Mouse (Mus musculus) E14TG2a.4 (cell line): ENCODE data around the gene Tmc1.

Experiments
- H3K27me3 ChIP-seq: 2 replicates; pipeline ENCODE4 v1.6.1; 2014; ENCODE audit warnings: low read length, control low read depth; ENCODE audit not compliant: insufficient read depth
- H3K36me3 ChIP-seq: 2 replicates; pipeline ENCODE4 v1.6.1; 2014; ENCODE audit warnings: low read length, control low read depth; ENCODE audit not compliant: insufficient read depth
- H3K4me1 ChIP-seq: replicated peaks from 2 replicates; pipeline ENCODE4 v1.6.1; 2014; ENCODE audit warnings: low read depth, low read length, control low read depth
- H3K4me3 ChIP-seq: replicated peaks from 2 replicates; pipeline ENCODE4 v1.5.1; 2014; ENCODE audit warnings: mild to moderate bottlenecking, low read length
- H3K9me3 ChIP-seq: 2 replicates; pipeline ENCODE4 v1.6.1; 2014; ENCODE audit warnings: low read length, control low read depth
- CTCF ChIP-seq: conservative IDR thresholded peaks from 2 replicates; pipeline ENCODE4 v1.5.1; 2014; ENCODE audit warnings: low read length
- NANOG ChIP-seq: IDR thresholded peaks from 2 replicates; pipeline ENCODE4 v1.6.1; 2014; ENCODE audit warnings: borderline replicate concordance, low read length, mixed read lengths
- POU5F1 ChIP-seq: IDR thresholded peaks from 2 replicates; pipeline ENCODE4 v1.6.1; 2014; ENCODE audit warnings: low read length, borderline replicate concordance

Tmc1 gene

GRCm38 (mm10) chr19:20923336-20924211 is 30.4 kb downstream of the Tmc1 start:
- TF ChIP-seq POU5F1: no peak; the same call in 1 of the 2 replicates
- TF ChIP-seq CTCF: no peak
- peak; percentile 48; the same call in 1 of the 2 replicates for TF ChIP-seq NANOG

GRCm38 (mm10) chr19:20918241-20918640 is 35.8 kb downstream of the Tmc1 start:
- TF ChIP-seq NANOG (no peak), POU5F1 (no peak)

More at GRCm38 (mm10) chr19:20923336-20924211, 30.4 kb downstream of the Tmc1 start:
- Histone ChIP-seq H3K4me1 (peaks cover 22% of the 10 kb centered on the region), H3K4me3 (0 out of 2 replicates have a peak overlapping the region, but pooled peaks have one; percentile 10), H3K9me3 (peaks cover 11% of the 10 kb centered on the region), H3K27me3 (no peaks in the 10 kb centered on the region), H3K36me3 (no peaks in the 10 kb centered on the region; the same call in 1 of the 2 replicates)

GRCm38 (mm10) chr19:20915151-20915550 is 38.9 kb downstream of the Tmc1 start:
- Histone ChIP-seq H3K27me3 (no peaks in the 10 kb centered on the region), H3K4me3 (no peak overlapping the region), H3K9me3 (no peaks in the 10 kb centered on the region), H3K4me1 (peaks cover 7% of the 10 kb centered on the region), H3K36me3 (no peaks in the 10 kb centered on the region)
- no peak for TF ChIP-seq POU5F1
- no peak for TF ChIP-seq NANOG
- no peak for TF ChIP-seq CTCF

More at GRCm38 (mm10) chr19:20918241-20918640, 35.8 kb downstream of the Tmc1 start:
- Histone ChIP-seq H3K4me1 (peaks cover 8% of the 10 kb centered on the region), H3K9me3 (peaks cover 11% of the 10 kb centered on the region), H3K27me3 (no peaks in the 10 kb centered on the region), H3K4me3 (no peak overlapping the region), H3K36me3 (no peaks in the 10 kb centered on the region; the same call in 1 of the 2 replicates)

DNA sequence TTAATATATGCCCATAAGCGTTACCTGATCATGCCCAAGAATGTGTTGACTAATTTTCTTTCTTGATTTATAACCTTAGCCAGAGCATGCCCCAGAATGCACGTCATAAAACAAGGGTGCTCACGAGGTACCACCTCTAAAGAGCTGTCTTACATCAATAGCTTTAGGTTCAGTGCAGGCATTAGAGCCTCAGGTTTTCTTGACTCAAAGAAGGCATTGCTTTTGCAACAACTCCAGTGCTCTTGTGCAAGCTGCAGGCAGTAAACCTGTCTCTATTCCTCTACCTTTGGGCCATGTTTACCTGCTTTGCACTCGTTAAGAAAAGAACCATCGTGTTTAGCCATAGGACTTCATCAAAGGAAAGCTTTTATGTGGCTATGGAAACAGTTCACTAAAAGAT is 43.6 kb downstream of the Tmc1 start:
- no peaks in the 10 kb centered on the region for H3K36me3 ChIP-seq
- H3K27me3 ChIP-seq: no peaks in the 10 kb centered on the region
- H3K9me3 ChIP-seq: no peaks in the 10 kb centered on the region
- H3K4me3 ChIP-seq: no peak overlapping the region
- TF ChIP-seq NANOG (no peak), POU5F1 (no peak), CTCF (no peak)
- no peaks in the 10 kb centered on the region for H3K4me1 ChIP-seq

DNA sequence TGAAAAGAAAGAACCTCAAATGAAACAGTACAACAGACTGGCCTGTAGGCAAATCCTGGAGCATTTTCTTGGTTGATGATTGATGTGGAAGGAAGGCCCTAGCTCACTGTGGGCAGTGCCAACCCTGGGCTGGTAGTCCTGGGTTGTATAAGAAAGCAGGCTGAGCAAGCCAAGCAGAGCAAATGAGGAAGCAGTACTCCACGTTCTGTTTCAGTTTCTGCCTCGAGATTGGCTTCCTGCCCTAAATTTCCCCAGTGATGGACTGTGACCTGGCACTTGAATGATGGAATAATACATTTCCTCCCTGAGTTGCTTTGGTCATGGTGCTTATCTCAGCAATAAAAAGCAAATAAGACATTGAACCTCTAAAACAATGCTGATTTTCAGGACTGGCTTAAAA is 72.8 kb downstream of the Tmc1 start:
- H3K4me1 ChIP-seq: no peaks in the 10 kb centered on the region
- no peaks in the 10 kb centered on the region for H3K27me3 ChIP-seq
- H3K36me3 ChIP-seq: no peaks in the 10 kb centered on the region
- TF ChIP-seq NANOG (no peak), CTCF (no peak), POU5F1 (no peak)
- H3K4me3 ChIP-seq: no peak overlapping the region
- H3K9me3 ChIP-seq: no peaks in the 10 kb centered on the region

DNA sequence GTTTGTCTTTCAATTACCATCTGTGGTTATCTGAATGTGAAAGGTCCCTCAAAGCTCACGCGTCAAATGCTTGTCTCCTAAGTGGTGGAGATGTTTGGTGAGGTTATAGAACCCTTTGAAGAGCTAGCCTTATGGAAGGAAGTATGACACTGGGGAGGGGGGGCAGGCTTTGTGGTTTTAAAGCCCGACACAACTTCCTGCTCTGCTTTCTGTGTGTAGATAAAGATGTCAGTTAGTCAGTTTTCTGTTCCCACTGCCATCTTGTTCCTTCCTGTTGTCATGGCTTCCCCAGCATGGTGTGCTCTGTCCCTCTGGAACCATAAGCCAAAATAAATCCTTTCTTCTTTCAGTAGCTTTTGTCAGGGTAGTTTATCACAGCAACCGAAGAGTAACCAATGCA is 78.1 kb downstream of the Tmc1 start:
- no peaks in the 10 kb centered on the region for H3K36me3 ChIP-seq
- peaks cover 4% of the 10 kb centered on the region; the same call in 1 of the 2 replicates for H3K4me1 ChIP-seq
- no peaks in the 10 kb centered on the region for H3K9me3 ChIP-seq
- H3K27me3 ChIP-seq: no peaks in the 10 kb centered on the region
- TF ChIP-seq CTCF: no peak
- no peak overlapping the region for H3K4me3 ChIP-seq

- Histone ChIP-seq H3K36me3 (no peaks in the 10 kb centered on the region), H3K4me3 (no peak overlapping the region), H3K4me1 (0 out of 2 replicates have a peak, but pooled peaks cover 2% of the 10 kb centered on the region), H3K27me3 (no peaks in the 10 kb centered on the region), H3K9me3 (peaks cover 3% of the 10 kb centered on the region; the same call in 1 of the 2 replicates)
- TF ChIP-seq CTCF: no peak
- TF ChIP-seq POU5F1: no peak
- TF ChIP-seq NANOG: no peak
These were observed 92.2 kb downstream of the Tmc1 start for GRCm38 (mm10) chr19:20861779-20862178.

GRCm38 (mm10) chr19:20860270-20860669 is 93.7 kb downstream of the Tmc1 start:
- H3K4me1 ChIP-seq: 0 out of 2 replicates have a peak, but pooled peaks cover 4% of the 10 kb centered on the region
- H3K4me3 ChIP-seq: no peak overlapping the region
- no peaks in the 10 kb centered on the region for H3K36me3 ChIP-seq
- no peaks in the 10 kb centered on the region for H3K9me3 ChIP-seq
- no peaks in the 10 kb centered on the region for H3K27me3 ChIP-seq
- TF ChIP-seq CTCF (no peak), NANOG (no peak), POU5F1 (no peak)
